29 mouse cellular contexts compared by ENCODE assay signal in genomic region chr5:139592011-139592410, GRCm38 (mm10). TPM values are rescaled to one million over a fixed set of nuclear protein-coding genes. Genes with fewer than 3 reads are reported as not detected.
A peak's percentile ranks its signal among the peaks of the same experiment; 100 is the strongest.
DNase-seq lines count a peak whose midpoint lies in the region; ATAC-seq and TF ChIP-seq lines count a peak whose summit lies in the region.
"Had no signal": no experiment of that assay in that cellular context is flagged by ENCODE, and none has a peak within 500 bp of the region (broad histone marks: within the 10 kb centered on the region; RNA-seq: fewer than 3 reads in every experiment).

No protein-coding gene starts in this region.

- H3K4me1 ChIP-seq in kidney, adult 2 months (ENCODE audit: control insufficient read depth, insufficient read depth, low read length): no peaks in the 10 kb centered on the region
- peaks cover 12% of the 10 kb centered on the region for H3K4me1 ChIP-seq in kidney, embryonic 16.5 days (ENCODE audit: insufficient read depth, low read length)
- peaks cover 5% of the 10 kb centered on the region; the same call in 1 of the 2 replicates for H3K4me1 ChIP-seq in liver, adult 2 months (ENCODE audit: control insufficient read depth, insufficient read depth, low read length)
- no peaks in the 10 kb centered on the region for H3K4me1 ChIP-seq in liver, postnatal 0 days (ENCODE audit: insufficient read depth)
- H3K4me1 ChIP-seq: embryonic facial prominence, embryonic 12.5 days; heart, embryonic 15.5 days had no signal

- H3K79me2 ChIP-seq in liver, adult 2 months (ENCODE audit: control insufficient read depth, insufficient read depth, low read length): no peaks in the 10 kb centered on the region

- 58% methylated on average over 3 of the region's 3 CpGs for WGBS in kidney, adult 2 months
- 65% methylated on average over 3 of the region's 3 CpGs for WGBS in kidney, embryonic 16.5 days
- WGBS in liver, adult 2 months: 56% methylated on average over 3 of the region's 3 CpGs
- 68% methylated on average over 3 of the region's 3 CpGs for WGBS in liver, postnatal 0 days (ENCODE audit: insufficient replicate concordance)

- DNase-seq in kidney, adult 2 months: peak; percentile 88
- DNase-seq in liver, adult 2 months (ENCODE audit: extremely low read depth, low read depth, low spot score): peak; percentile 87
- no peak for DNase-seq in liver, postnatal 0 days
- peak; percentile 64 to 71 for DNase-seq in kidney, postnatal 36 days
- no peak for DNase-seq in lung, postnatal 14 days
- DNase-seq: adrenal gland, adult 2 months; adrenal gland, postnatal 14 days; cerebellum, adult 11 months; cerebellum, adult 2 months; cerebellum, adult 9-11 months; cerebellum, postnatal 25 days; gastrocnemius, postnatal 25 days; heart, adult 18-20 months; heart, postnatal 10 days; heart, postnatal 36 days had no signal

- TF ChIP-seq POLR2A in kidney, adult 2 months (IDR thresholded peaks at IDR 0.05; ENCODE audit: low read depth, low read length): no peak
- TF ChIP-seq POLR2A in liver, adult 2 months (IDR thresholded peaks at IDR 0.05; ENCODE audit: extremely low read depth, insufficient read depth, low read length): no peak

- no peaks in the 10 kb centered on the region for H3K36me3 ChIP-seq in kidney, adult 2 months (ENCODE audit: control insufficient read depth, insufficient read depth, low read length)
- H3K36me3 ChIP-seq in kidney, embryonic 16.5 days (ENCODE audit: insufficient read depth, low read length): no peaks in the 10 kb centered on the region
- H3K36me3 ChIP-seq in liver, adult 2 months (ENCODE audit: control insufficient read depth, insufficient read depth, low read length): no peaks in the 10 kb centered on the region
- H3K36me3 ChIP-seq in liver, postnatal 0 days (replicated peaks; ENCODE audit: insufficient read depth, low read length): no peaks in the 10 kb centered on the region
- H3K36me3 ChIP-seq: embryonic facial prominence, embryonic 12.5 days; embryonic facial prominence, embryonic 15.5 days; heart, embryonic 12.5 days; heart, embryonic 15.5 days; hindbrain, embryonic 10.5 days; hindbrain, embryonic 13.5 days had no signal

- no peak for TF ChIP-seq EP300 in liver, postnatal 0 days (IDR thresholded peaks at IDR 0.05; ENCODE audit: low read depth)

- no peaks in the 10 kb centered on the region for H3K27me3 ChIP-seq in kidney, adult 2 months (replicated peaks; ENCODE audit: control insufficient read depth, insufficient read depth, low read length)
- peaks cover 20% of the 10 kb centered on the region for H3K27me3 ChIP-seq in kidney, embryonic 16.5 days (ENCODE audit: insufficient read depth, low read length)
- no peaks in the 10 kb centered on the region; the same call in 1 of the 2 replicates for H3K27me3 ChIP-seq in liver, adult 2 months (ENCODE audit: control insufficient read depth, insufficient read depth, low read length)
- peaks cover 21% of the 10 kb centered on the region for H3K27me3 ChIP-seq in liver, postnatal 0 days (ENCODE audit: insufficient read depth, low read length)

- no peak overlapping the region for H3K4me3 ChIP-seq in kidney, adult 2 months (ENCODE audit: insufficient read depth, low read depth, low read length)
- H3K4me3 ChIP-seq in kidney, embryonic 16.5 days (ENCODE audit: low read length): no peak overlapping the region
- no peak overlapping the region for H3K4me3 ChIP-seq in liver, adult 2 months (ENCODE audit: insufficient read depth, low read depth, low read length)
- H3K4me3 ChIP-seq in liver, postnatal 0 days (ENCODE audit: low read depth, low read length): no peak overlapping the region
- H3K4me3 ChIP-seq: embryonic facial prominence, embryonic 12.5 days; embryonic facial prominence, embryonic 15.5 days; heart, embryonic 12.5 days; heart, embryonic 15.5 days; hindbrain, embryonic 10.5 days; hindbrain, embryonic 13.5 days had no signal

- H3K4me2 ChIP-seq in kidney, embryonic 16.5 days (replicated peaks; ENCODE audit: low read depth, low read length): no peak overlapping the region
- H3K4me2 ChIP-seq in liver, postnatal 0 days (ENCODE audit: low read depth, low read length): no peak overlapping the region
- H3K4me2 ChIP-seq: embryonic facial prominence, embryonic 12.5 days; embryonic facial prominence, embryonic 15.5 days; heart, embryonic 12.5 days; heart, embryonic 15.5 days; hindbrain, embryonic 13.5 days had no signal

- no peak for TF ChIP-seq CTCF in kidney, adult 2 months (conservative IDR thresholded peaks at IDR 0.05; ENCODE audit: insufficient read depth, insufficient read length, low read depth, low read length)
- no peak for TF ChIP-seq CTCF in liver, adult 2 months (IDR thresholded peaks at IDR 0.05; ENCODE audit: low read depth, low read length)
- no peak for TF ChIP-seq CTCF in liver, postnatal 0 days (IDR thresholded peaks at IDR 0.05; ENCODE audit: low read depth)

- no peak overlapping the region for H3K9ac ChIP-seq in kidney, embryonic 16.5 days (replicated peaks; ENCODE audit: low read length)
- no peak overlapping the region for H3K9ac ChIP-seq in liver, adult 2 months (ENCODE audit: low read depth, low read length)
- H3K9ac ChIP-seq in liver, postnatal 0 days (replicated peaks): no peak overlapping the region
- H3K9ac ChIP-seq: embryonic facial prominence, embryonic 12.5 days; embryonic facial prominence, embryonic 15.5 days; heart, embryonic 12.5 days; heart, embryonic 15.5 days; hindbrain, embryonic 13.5 days had no signal

- H3K9me3 ChIP-seq in kidney, embryonic 16.5 days (ENCODE audit: low read length): no peaks in the 10 kb centered on the region
- H3K9me3 ChIP-seq in liver, postnatal 0 days (ENCODE audit: low read length): no peaks in the 10 kb centered on the region
- H3K9me3 ChIP-seq: embryonic facial prominence, embryonic 12.5 days; heart, embryonic 15.5 days; hindbrain, embryonic 13.5 days had no signal

- H3K27ac ChIP-seq in kidney, adult 2 months (ENCODE audit: insufficient read depth, low read depth, low read length): no peak overlapping the region
- no peak overlapping the region for H3K27ac ChIP-seq in kidney, embryonic 16.5 days (ENCODE audit: low read length)
- no peak overlapping the region for H3K27ac ChIP-seq in liver, adult 2 months (replicated peaks; ENCODE audit: insufficient read depth, low read depth, low read length)
- H3K27ac ChIP-seq in liver, postnatal 0 days (ENCODE audit: low read depth): no peak overlapping the region
- H3K27ac ChIP-seq: embryonic facial prominence, embryonic 12.5 days; embryonic facial prominence, embryonic 15.5 days; heart, embryonic 15.5 days; hindbrain, embryonic 10.5 days; hindbrain, embryonic 13.5 days had no signal

- no peak for ATAC-seq in kidney, embryonic 16.5 days (ENCODE audit: low FRiP score, low TSS enrichment)
- ATAC-seq in liver, postnatal 0 days: no peak
- ATAC-seq: CD4-positive, CD25-positive, alpha-beta regulatory T cell, adult 4 months; forebrain, embryonic 14.5 days had no signal

RNA-seq across cellular contexts. Expression of gene Uncx, which starts 48.7 kb away (rescaled TPM):
- polyA plus RNA-seq in kidney, adult 2 months (2012; rRNA removed): 1.1 and 1.5 TPM in 2 replicates
- polyA plus RNA-seq in kidney, embryonic 16.5 days (2015; fragmentation: Nextera tagmentation; extraction: Ambion mirVana): 52.8 and 65.4 TPM in 2 replicates
- total RNA-seq in liver, adult 2 months (2014; rRNA removed): not detected in 2 replicates
- not detected in 2 replicates for polyA plus RNA-seq in liver, adult 2 months (2012; rRNA removed)
- not detected in 2 replicates for polyA plus RNA-seq in liver, postnatal 0 days (2015; fragmentation: Nextera tagmentation; extraction: Ambion mirVana)
- total RNA-seq: adrenal gland, adult 2 months; adrenal gland, postnatal 14 days; common myeloid progenitor, adult 5-6 weeks; gastrocnemius, adult 8-10 months; gastrocnemius, postnatal 25 days; heart, adult 18-20 months; heart, postnatal 10 days; heart, postnatal 36 days; MEL had no signal
- polyA plus RNA-seq: adrenal gland, adult 2 months; C2C12; CD4-positive, CD25-positive, alpha-beta regulatory T cell, adult 4 months; gonadal fat pad, adult 2 months; heart, embryonic 15.5 days had no signal

Comparison
In these comparisons a context has a peak if more than half of its experiments do, and no peak if none do; other contexts are left out.
1. DNase-seq: peak in kidney, adult 2 months (single experiment), liver, adult 2 months (single experiment) and kidney, postnatal 36 days (2 of 2); none in liver, postnatal 0 days (single experiment) and lung, postnatal 14 days (single experiment).
2. RNA of gene Uncx, which starts 48.7 kb away (polyA plus RNA-seq): 52.8 to 65.4 TPM in kidney, embryonic 16.5 days; 1.1 to 1.5 TPM in kidney, adult 2 months, not detected in liver, adult 2 months and not detected in liver, postnatal 0 days; every median in the first group is over 10 times any median in the second.